Mouse (Mus musculus) olfactory bulb, adult 2 months (tissue): ENCODE results near the gene Ifnar2.

Experiments
- CTCF ChIP-seq: fragments of 200-500 bp; IDR thresholded peaks from 2 replicates; pipeline ENCODE4 v1.5.1; 2012; ENCODE audit warnings: low read depth, mild to moderate bottlenecking, low read length, moderate library complexity; ENCODE audit not compliant: insufficient read depth
- POLR2A ChIP-seq: fragments of 200-500 bp; IDR thresholded peaks from 2 replicates; pipeline ENCODE4 v1.6.1; 2012; ENCODE audit warnings: mild to moderate bottlenecking, low read depth, low read length, moderate library complexity; ENCODE audit not compliant: insufficient read depth

GRCm38 (mm10) chr16:91398944-91399343 is 26.4 kb downstream of the Ifnar2 start:
- TF ChIP-seq POLR2A (no peak), CTCF (no peak)
